Mouse (Mus musculus) bone marrow, adult 2 months (tissue): ENCODE results near the gene Gm45837. TPM values are rescaled to one million over a fixed set of nuclear protein-coding genes. Genes with fewer than 3 reads are reported as not detected.

Experiments
- H3K27ac ChIP-seq: fragments of 200-500 bp; 2 replicates; pipeline ENCODE4 v1.5.1; 2012; ENCODE audit warnings: low read depth, mild to moderate bottlenecking, control low read depth, inconsistent platforms, low read length; ENCODE audit not compliant: control insufficient read depth, poor library complexity, insufficient read depth
- H3K4me1 ChIP-seq: fragments of 200-500 bp; 2 replicates; pipeline ENCODE4 v1.6.1; 2011; ENCODE audit warnings: low read length; ENCODE audit not compliant: control insufficient read depth, insufficient read depth
- H3K4me3 ChIP-seq: fragments of 200-500 bp; replicated peaks from 2 replicates; pipeline ENCODE3; 2011; ENCODE audit warnings: mild to moderate bottlenecking, low read depth, low read length, control low read depth; ENCODE audit not compliant: control insufficient read depth
- CTCF ChIP-seq: fragments of 200-500 bp; IDR thresholded peaks from 2 replicates; pipeline ENCODE4 v1.5.1; 2011; ENCODE audit warnings: low read length, control low read depth; ENCODE audit not compliant: control insufficient read depth, insufficient read depth
- POLR2A ChIP-seq: fragments of 200-500 bp; IDR thresholded peaks from 2 replicates; pipeline ENCODE4 v1.6.1; 2011; ENCODE audit warnings: low read depth, mild to moderate bottlenecking, control low read depth, low read length, borderline replicate concordance; ENCODE audit not compliant: control insufficient read depth
- WGBS: fragments of 180-500 bp; shearing (Covaris S2); methylation state at CpG from one replicate; pipeline ENCODE4 v1.1.7; 2018; 5-methylcytosine and 5-hydroxymethylcytosine counted together
- polyA plus RNA-seq: library from polyadenylated mRNA; stranded (reverse); fragments of >200 nt; gene quantifications from 2 replicates; pipeline ENCODE4 v1.2.4, GENCODE M21; 2011; ENCODE audit warnings: low replicate concordance; ENCODE audit not compliant: missing spikeins, insufficient read depth, insufficient read length

The Gm45837 gene
- polyA plus RNA-seq, 1 experiment: 43.8 TPM

- no peak overlapping the region for H3K27ac ChIP-seq
- H3K4me1 ChIP-seq: peaks cover 8% of the 10 kb centered on the region
- no peak for TF ChIP-seq CTCF
- TF ChIP-seq POLR2A: no peak
- WGBS: 69% methylated on average over 6 of the region's 6 CpGs
- H3K4me3 ChIP-seq: no peak overlapping the region
Observed at GRCm38 (mm10) chr7:101480671-101481070, 70.0 kb downstream of the Gm45837 start.

DNA sequence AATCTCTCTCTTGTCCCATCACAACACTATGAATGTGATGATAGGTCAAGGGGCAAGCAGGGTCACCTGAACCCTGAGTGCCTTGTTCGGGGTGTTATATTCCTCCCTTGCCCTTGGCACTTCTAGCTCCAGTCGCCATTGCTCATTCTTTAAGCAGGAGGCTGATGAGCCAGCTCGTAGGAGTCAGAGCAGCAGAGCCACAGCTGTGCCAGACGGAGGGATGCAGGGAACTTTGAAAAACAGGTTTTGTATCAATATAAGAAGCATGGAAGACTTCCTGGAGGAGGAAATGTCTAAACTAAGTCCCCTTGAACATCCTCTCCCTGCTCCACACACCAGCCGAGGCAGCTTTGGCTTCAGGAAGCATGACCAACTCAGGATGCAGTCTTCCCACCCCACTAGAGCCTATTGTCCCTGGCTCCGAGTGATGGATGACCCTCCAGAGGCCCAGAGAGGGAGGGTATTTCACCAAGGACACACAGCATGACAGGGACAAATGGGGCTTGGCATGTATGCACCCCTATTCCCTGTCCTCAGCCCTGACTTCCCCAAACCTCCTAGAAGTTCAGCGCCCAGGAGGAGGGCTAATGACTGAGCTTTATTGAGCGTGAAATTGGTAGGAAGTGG is 71.3 kb downstream of the Gm45837 start:
- WGBS: 65% methylated on average over 8 of the region's 8 CpGs
- peaks cover 8% of the 10 kb centered on the region for H3K4me1 ChIP-seq

GRCm38 (mm10) chr7:101482499-101483081 is 71.9 kb downstream of the Gm45837 start:
- 44% methylated on average over 9 of the region's 9 CpGs for WGBS
- H3K27ac ChIP-seq: peak overlapping the region; percentile 54; the same call in 1 of the 2 replicates
- H3K4me3 ChIP-seq: no peak overlapping the region
- H3K4me1 ChIP-seq: peaks cover 8% of the 10 kb centered on the region
- TF ChIP-seq CTCF: no peak
- TF ChIP-seq POLR2A: no peak

More for the DNA sequence above, 71.3 kb downstream of the Gm45837 start:
- Histone ChIP-seq H3K27ac (no peak overlapping the region), H3K4me3 (no peak overlapping the region)
- no peak for TF ChIP-seq POLR2A
- no peak for TF ChIP-seq CTCF

- H3K4me3 ChIP-seq: no peak overlapping the region
- TF ChIP-seq POLR2A (no peak), CTCF (no peak)
- peak overlapping the region; percentile 3; the same call in 1 of the 2 replicates for H3K27ac ChIP-seq
- WGBS: 54% methylated on average over 9 of the region's 9 CpGs
- peaks cover 5% of the 10 kb centered on the region; the same call in 1 of the 2 replicates for H3K4me1 ChIP-seq
Observed at GRCm38 (mm10) chr7:101483498-101484115, 72.9 kb downstream of the Gm45837 start.

GRCm38 (mm10) chr7:101487102-101487501 is 76.4 kb downstream of the Gm45837 start:
- WGBS: 80% methylated on average over 5 of the region's 5 CpGs
- Histone ChIP-seq H3K4me1 (peaks cover 3% of the 10 kb centered on the region; the same call in 1 of the 2 replicates), H3K4me3 (no peak overlapping the region), H3K27ac (no peak overlapping the region)
- no peak for TF ChIP-seq CTCF
- no peak for TF ChIP-seq POLR2A

DNA sequence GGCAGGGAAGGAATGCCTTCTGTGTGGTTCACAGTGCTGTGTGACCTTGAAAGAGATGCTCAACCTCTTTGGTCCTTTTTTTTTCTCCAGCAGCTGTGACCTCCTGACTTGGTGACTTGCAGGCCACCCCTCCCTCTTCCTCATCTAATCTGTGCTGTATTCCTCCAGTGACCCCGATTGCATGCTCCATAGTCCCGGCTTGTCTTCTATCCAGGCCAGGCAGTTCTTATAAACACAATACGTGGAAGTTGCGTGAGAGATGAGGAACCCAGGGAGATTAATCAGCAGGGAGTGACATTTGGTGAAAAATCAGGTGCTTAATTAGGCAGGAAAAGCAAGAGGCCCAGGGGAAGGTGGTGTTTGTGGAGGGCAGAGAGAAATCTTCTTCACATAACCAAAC is 80.3 kb downstream of the Gm45837 start:
- 61% methylated on average over 4 of the region's 4 CpGs for WGBS
- no peak overlapping the region for H3K27ac ChIP-seq
- H3K4me1 ChIP-seq: peaks cover 2% of the 10 kb centered on the region; the same call in 1 of the 2 replicates
- H3K4me3 ChIP-seq: no peak overlapping the region
- TF ChIP-seq POLR2A (no peak), CTCF (no peak)

DNA sequence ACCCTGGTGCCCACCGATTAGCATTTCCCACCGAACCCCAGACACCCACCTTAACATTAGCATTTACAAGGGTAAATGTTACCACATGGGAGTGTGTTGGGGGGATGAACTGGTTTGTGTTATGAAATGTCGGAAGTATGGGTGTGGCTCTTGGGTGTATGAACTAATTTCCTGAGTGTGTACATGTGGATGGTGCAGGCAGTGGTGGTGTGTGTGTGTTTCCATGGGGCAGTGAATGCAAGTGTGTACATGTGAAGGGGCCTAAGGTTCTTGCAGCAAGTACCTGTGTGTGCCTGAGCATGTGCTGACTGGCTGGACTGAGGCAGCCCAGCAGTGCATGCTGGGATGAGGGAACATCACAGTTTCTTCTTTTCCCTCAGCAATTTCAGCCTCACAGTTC is 87.7 kb downstream of the Gm45837 start:
- WGBS: 41% methylated on average over 3 of the region's 3 CpGs

DNA sequence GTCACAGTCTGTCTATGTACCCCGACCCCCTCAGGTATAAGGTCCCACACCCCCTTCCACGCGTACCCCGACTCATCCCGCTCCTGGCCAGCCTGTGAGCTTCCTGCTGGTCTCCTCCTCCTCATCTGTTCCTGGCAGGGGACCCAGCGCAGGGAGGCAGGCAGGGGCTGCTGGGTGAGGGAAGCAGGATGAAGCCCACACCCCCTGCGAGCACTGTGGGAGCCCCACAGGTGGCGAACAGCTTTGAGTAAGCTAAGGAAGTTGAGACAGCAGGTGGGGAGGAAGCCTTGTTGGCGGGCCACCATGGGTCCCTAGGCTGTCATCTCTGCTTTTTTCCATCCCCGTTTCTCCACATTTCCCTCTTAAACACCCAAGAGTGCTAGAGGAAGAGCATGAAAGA is 88.6 kb downstream of the Gm45837 start:
- WGBS: 44% methylated on average over 10 of the region's 10 CpGs
- peaks cover 19% of the 10 kb centered on the region for H3K4me1 ChIP-seq
- peak overlapping the region; percentile 40 for H3K4me3 ChIP-seq
- peak; percentile 22; the same call in 1 of the 2 replicates for TF ChIP-seq POLR2A
- no peak for TF ChIP-seq CTCF
- peak overlapping the region; percentile 87 for H3K27ac ChIP-seq

More for the DNA sequence above, 87.7 kb downstream of the Gm45837 start:
- Histone ChIP-seq H3K27ac (peak overlapping the region; percentile 87), H3K4me3 (no peak overlapping the region), H3K4me1 (peaks cover 18% of the 10 kb centered on the region)
- TF ChIP-seq CTCF (no peak), POLR2A (no peak)

DNA sequence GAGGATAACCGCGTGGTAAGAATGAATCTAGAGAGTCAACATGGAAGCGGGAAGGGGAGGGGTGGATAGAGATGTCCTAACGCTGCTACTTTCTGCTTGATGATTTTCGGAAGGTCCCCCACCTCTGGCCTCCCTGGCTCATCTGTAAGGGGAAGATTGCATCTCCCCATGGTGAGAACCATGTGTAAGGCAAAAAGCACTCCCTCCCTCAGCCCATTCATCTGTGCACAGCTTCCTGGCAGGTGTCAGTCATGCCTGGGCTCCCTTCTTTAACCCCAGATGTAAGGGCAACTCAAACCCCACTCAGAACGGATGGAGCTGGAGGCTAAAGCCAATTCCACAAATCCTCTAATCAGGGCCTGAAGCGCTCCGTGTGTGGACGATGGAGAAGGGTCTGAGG is 89.0 kb downstream of the Gm45837 start:
- Histone ChIP-seq H3K4me1 (peaks cover 19% of the 10 kb centered on the region), H3K27ac (peak overlapping the region; percentile 87), H3K4me3 (peak overlapping the region; percentile 40)
- TF ChIP-seq POLR2A (no peak), CTCF (no peak)
- WGBS: 60% methylated on average over 9 of the region's 9 CpGs
